Mouse (Mus musculus): ENCODE data around the gene Lrrc8c.

Gene Lrrc8c

DNA sequence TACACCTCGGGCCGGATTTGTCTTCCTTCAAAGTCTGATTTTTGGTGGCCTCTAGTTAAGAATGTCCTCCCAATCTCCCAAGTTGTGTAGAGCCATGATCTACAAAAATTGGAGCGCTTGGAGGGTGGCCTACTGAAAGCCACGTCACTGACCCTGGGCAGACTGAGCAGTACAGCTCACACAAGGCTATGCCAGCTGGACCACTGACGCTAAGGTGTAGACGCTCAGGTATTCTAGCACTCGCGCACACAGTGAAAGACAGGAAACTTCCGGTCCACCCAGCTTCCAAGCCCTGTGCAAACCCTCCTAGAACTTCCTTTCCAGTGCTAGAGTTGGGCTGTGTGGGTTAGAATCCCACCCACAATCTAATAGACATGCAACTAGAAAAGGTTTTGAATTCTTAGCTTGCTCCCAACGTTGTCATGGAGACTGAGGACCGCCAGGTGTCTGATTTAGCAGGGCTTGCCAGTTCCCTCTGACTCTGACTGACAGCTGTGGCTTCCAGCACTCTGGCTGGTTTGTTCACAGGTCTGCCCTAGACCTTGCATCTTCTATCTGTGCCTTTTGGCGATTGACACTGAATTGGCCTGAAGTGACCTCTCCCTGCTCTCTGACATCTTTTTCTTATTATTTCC lies 136.0 kb downstream of the Lrrc8c start:
- Histone ChIP-seq H3K4me1 (replicated peaks; ENCODE audit: low read depth, low read length) (peaks cover 22% of the 10 kb centered on the region), H3K36me3 (ENCODE audit: insufficient read depth, low read length) (no peaks in the 10 kb centered on the region), H3K9me3 (ENCODE audit: low read length) (no peaks in the 10 kb centered on the region), H3K27me3 (ENCODE audit: insufficient read depth, low read length) (no peaks in the 10 kb centered on the region), H3K4me3 (replicated peaks; ENCODE audit: low read length) (no peak overlapping the region)
- TF ChIP-seq POU5F1 (IDR thresholded peaks at IDR 0.05; ENCODE audit: borderline replicate concordance, low read length) (no peak), CTCF (conservative IDR thresholded peaks at IDR 0.05; ENCODE audit: low read length) (no peak), NANOG (IDR thresholded peaks at IDR 0.05; ENCODE audit: borderline replicate concordance, low read length) (no peak)

DNA sequence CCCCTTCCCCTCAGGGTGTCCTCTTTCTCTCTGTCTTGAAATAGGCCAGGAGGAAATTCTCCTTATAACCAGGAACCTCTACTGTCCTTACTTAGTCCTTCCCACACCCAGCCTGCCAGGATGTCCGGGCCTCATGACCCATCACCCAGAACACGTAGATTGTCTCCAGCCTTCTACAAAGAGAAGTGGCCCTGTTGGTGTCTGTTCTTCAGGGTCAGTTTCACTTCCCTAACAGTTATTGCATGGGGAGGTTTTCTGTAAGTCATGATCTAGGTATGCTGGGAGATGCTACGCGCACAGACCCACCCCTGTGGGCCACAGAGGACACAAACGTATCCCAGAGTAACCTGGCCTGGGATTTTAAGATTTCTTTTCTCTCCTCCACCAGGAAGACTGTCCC lies 142.7 kb downstream of the Lrrc8c start:
- TF ChIP-seq NANOG (IDR thresholded peaks at IDR 0.05; ENCODE audit: borderline replicate concordance, low read length): no peak
- no peak for TF ChIP-seq CTCF (conservative IDR thresholded peaks at IDR 0.05; ENCODE audit: low read length)
- no peak for TF ChIP-seq POU5F1 (IDR thresholded peaks at IDR 0.05; ENCODE audit: borderline replicate concordance, low read length)
- H3K4me1 ChIP-seq (replicated peaks; ENCODE audit: low read depth, low read length): no peaks in the 10 kb centered on the region
- H3K4me3 ChIP-seq (replicated peaks; ENCODE audit: low read length): no peak overlapping the region
- H3K36me3 ChIP-seq (ENCODE audit: insufficient read depth, low read length): no peaks in the 10 kb centered on the region
- no peaks in the 10 kb centered on the region for H3K9me3 ChIP-seq (ENCODE audit: low read length)
- H3K27me3 ChIP-seq (ENCODE audit: insufficient read depth, low read length): no peaks in the 10 kb centered on the region

Data from E14TG2a.4 (cell line).